Mouse (Mus musculus) heart, embryonic 14.5 days (tissue): Measurements from ENCODE around the gene Atp8b2. TPM values are rescaled to one million over a fixed set of nuclear protein-coding genes. Genes with fewer than 3 reads are reported as not detected.

Experiments
- ATAC-seq: fragments of 200-750 bp; cut with Nextera tagmentation; 2 replicates; pipeline ENCODE4 v1.8.0; 2017; ENCODE audit warnings: low read depth, moderate TSS enrichment; ENCODE audit not compliant: insufficient number of reproducible peaks, insufficient read depth, low FRiP score
- H3K27ac ChIP-seq, 2 experiments: fragments of 200-500 bp in 1 of 2; fragments of 300-500 bp in 1 of 2; sonication (generic) in 1 of 2; replicated peaks in 1 of 2; 2 replicates each; pipeline ENCODE4 v1.5.1; 2012 to 2014; ENCODE audit warnings: low read depth in 2 of 2, low read length in 2 of 2, control low read depth in 1 of 2, mild to moderate bottlenecking in 1 of 2, mixed read lengths in 1 of 2; ENCODE audit not compliant: control insufficient read depth in 1 of 2, insufficient read depth in 1 of 2
- H3K27me3 ChIP-seq: fragments of 300-500 bp; sonication (generic); 2 replicates; pipeline ENCODE4 v1.6.1; 2014; ENCODE audit warnings: mild to moderate bottlenecking, low read length, control low read depth; ENCODE audit not compliant: control insufficient read depth, insufficient read depth
- H3K36me3 ChIP-seq: fragments of 300-500 bp; sonication (generic); 2 replicates; pipeline ENCODE4 v1.6.1; 2014; ENCODE audit warnings: mild to moderate bottlenecking, control low read depth, low read length, mixed read lengths; ENCODE audit not compliant: control insufficient read depth, insufficient read depth
- H3K4me1 ChIP-seq, 2 experiments: fragments of 200-500 bp in 1 of 2; fragments of 300-500 bp in 1 of 2; sonication (generic) in 1 of 2; 2 replicates each; pipeline ENCODE4 v1.6.1; 2012 to 2014; ENCODE audit warnings: low read length in 2 of 2, control low read depth in 1 of 2, mixed read lengths in 1 of 2; ENCODE audit not compliant: control insufficient read depth in 2 of 2, insufficient read depth in 2 of 2
- H3K4me2 ChIP-seq: fragments of 300-500 bp; sonication (generic); 2 replicates; pipeline ENCODE4 v1.6.1; 2014; ENCODE audit warnings: mild to moderate bottlenecking, low read length
- H3K4me3 ChIP-seq, 2 experiments: fragments of 200-500 bp in 1 of 2; fragments of 300-500 bp in 1 of 2; sonication (generic) in 1 of 2; 2 replicates each; pipeline ENCODE4 v1.5.1; 2012 to 2014; ENCODE audit warnings: low read length in 2 of 2, mild to moderate bottlenecking in 2 of 2, control low read depth in 1 of 2, low read depth in 1 of 2, moderate library complexity in 1 of 2; ENCODE audit not compliant: control insufficient read depth in 1 of 2, insufficient read depth in 1 of 2
- H3K9ac ChIP-seq: fragments of 300-500 bp; sonication (generic); 2 replicates; pipeline ENCODE4 v1.6.1; 2014; ENCODE audit warnings: mild to moderate bottlenecking, low read length
- H3K9me3 ChIP-seq: fragments of 300-500 bp; sonication (generic); 2 replicates; pipeline ENCODE4 v1.6.1; 2016; ENCODE audit warnings: low read length, control low read depth; ENCODE audit not compliant: control insufficient read depth
- WGBS: fragments of 180-500 bp; shearing (Covaris S2); extraction: QIAGEN DNeasy Blood & Tissue Kit; methylation state at CpG from one replicate; pipeline ENCODE4 v1.1.7; 2014; 5-methylcytosine and 5-hydroxymethylcytosine counted together
- polyA plus RNA-seq: library from polyadenylated mRNA; unstranded; fragments of >200 nt; fragmentation: Nextera tagmentation; extraction: Ambion mirVana; gene quantifications from 2 replicates; pipeline ENCODE4 v1.2.1, GENCODE M21; 2014

The Atp8b2 gene
- polyA plus RNA-seq = 11.0 and 11.4 TPM in 2 replicates

- 0% methylated on average over 15 of the region's 35 CpGs for WGBS
- no peaks in the 10 kb centered on the region for H3K9me3 ChIP-seq
- peak within 1 kb of the TSS; percentile 94 to 96 for H3K4me3 ChIP-seq
- peaks cover 33 to 37% of the 10 kb centered on the region in 2 experiments for H3K4me1 ChIP-seq
- H3K9ac ChIP-seq = peak within 1 kb of the TSS; percentile 96
- ATAC-seq = peak; percentile 63
- no peaks in the 10 kb centered on the region for H3K27me3 ChIP-seq
- H3K4me2 ChIP-seq = peak within 1 kb of the TSS; percentile 89
- H3K36me3 ChIP-seq = peaks cover 14% of the 10 kb centered on the region
- peak within 1 kb of the TSS; percentile 97 to 99 for H3K27ac ChIP-seq
Observed at GRCm38 (mm10) chr3:89963221-89963763, at the start of gene Atp8b2. Gene Atp8b2, minus strand, starts transcription at chr3:89963508.

- Histone ChIP-seq H3K36me3 (peaks cover 99% of the 10 kb centered on the region), H3K4me3 (no peak overlapping the region), H3K9ac (no peak overlapping the region), H3K9me3 (no peaks in the 10 kb centered on the region), H3K27me3 (no peaks in the 10 kb centered on the region), H3K4me1 (no peaks in the 10 kb centered on the region), H3K4me2 (no peak overlapping the region), H3K27ac (no peak overlapping the region)
- WGBS = 65% methylated on average over 2 of the region's 2 CpGs
- ATAC-seq = no peak
Observed at GRCm38 (mm10) chr3:90010291-90010690, 47.0 kb upstream of the Atp8b2 start.

GRCm38 (mm10) chr3:90004091-90004796, 40.9 kb upstream of the Atp8b2 start:
- no peaks in the 10 kb centered on the region for H3K27me3 ChIP-seq
- WGBS = 80% methylated on average over 3 of the region's 3 CpGs
- no peak overlapping the region for H3K4me2 ChIP-seq
- H3K9me3 ChIP-seq = no peaks in the 10 kb centered on the region
- peaks cover 0 to 3% of the 10 kb centered on the region in 2 experiments; a peak in 1 of 4 replicates for H3K4me1 ChIP-seq
- ATAC-seq = no peak
- no peak overlapping the region for H3K9ac ChIP-seq
- H3K4me3 ChIP-seq = no peak overlapping the region
- peaks cover 97% of the 10 kb centered on the region for H3K36me3 ChIP-seq
- no peak overlapping the region for H3K27ac ChIP-seq

GRCm38 (mm10) chr3:89999830-90000229, 36.5 kb upstream of the Atp8b2 start:
- peaks cover 3 to 7% of the 10 kb centered on the region in 2 experiments; a peak in 1 of 4 replicates for H3K4me1 ChIP-seq
- H3K9ac ChIP-seq = no peak overlapping the region
- no peak overlapping the region for H3K4me3 ChIP-seq
- H3K9me3 ChIP-seq = no peaks in the 10 kb centered on the region
- H3K27ac ChIP-seq = no peak overlapping the region
- ATAC-seq = no peak
- peaks cover 68% of the 10 kb centered on the region for H3K36me3 ChIP-seq
- H3K4me2 ChIP-seq = no peak overlapping the region
- 80% methylated on average over 4 of the region's 4 CpGs for WGBS
- no peaks in the 10 kb centered on the region for H3K27me3 ChIP-seq

GRCm38 (mm10) chr3:89999090-89999489, 35.8 kb upstream of the Atp8b2 start:
- peak; percentile 19; the same call in 1 of the 2 replicates for ATAC-seq
- Histone ChIP-seq H3K4me1 (peaks cover 3 to 7% of the 10 kb centered on the region in 2 experiments; a peak in 1 of 4 replicates), H3K27me3 (no peaks in the 10 kb centered on the region), H3K27ac (peak overlapping the region; percentile 87 to 94), H3K4me3 (peak overlapping the region; percentile 64 to 86), H3K4me2 (peak overlapping the region; percentile 78), H3K36me3 (peaks cover 69% of the 10 kb centered on the region), H3K9me3 (no peaks in the 10 kb centered on the region), H3K9ac (peak overlapping the region; percentile 86)
- 19% methylated on average over 8 of the region's 8 CpGs for WGBS

- Histone ChIP-seq H3K4me3 (peak within 1 kb of the TSS; percentile 64 to 86), H3K36me3 (peaks cover 69% of the 10 kb centered on the region), H3K27me3 (no peaks in the 10 kb centered on the region), H3K27ac (peak within 1 kb of the TSS; percentile 87 to 94), H3K9me3 (no peaks in the 10 kb centered on the region), H3K4me2 (peak within 1 kb of the TSS; percentile 78), H3K9ac (peak within 1 kb of the TSS; percentile 86), H3K4me1 (peaks cover 3 to 7% of the 10 kb centered on the region in 2 experiments; a peak in 1 of 4 replicates)
- under 1% methylated on average over 26 of the region's 26 CpGs for WGBS
- peak; percentile 89 for ATAC-seq
Observed at GRCm38 (mm10) chr3:89998612-89999054, 35.3 kb upstream of the Atp8b2 start, which contains the start of gene Hax1. Gene Hax1, minus strand, starts transcription at chr3:89998780.

- peak; percentile 42 for ATAC-seq
Observed at GRCm38 (mm10) chr3:89997791-89998495, 34.6 kb upstream of the Atp8b2 start.

More at GRCm38 (mm10) chr3:89997791-89998495, 34.6 kb upstream of the Atp8b2 start:
- WGBS = 16% methylated on average over 20 of the region's 23 CpGs
- H3K9me3 ChIP-seq = no peaks in the 10 kb centered on the region
- H3K27me3 ChIP-seq = no peaks in the 10 kb centered on the region
- peak overlapping the region; percentile 78 for H3K4me2 ChIP-seq
- H3K27ac ChIP-seq = peak overlapping the region; percentile 58 to 87
- peak overlapping the region; percentile 86 for H3K9ac ChIP-seq
- H3K4me1 ChIP-seq = peaks cover 3 to 7% of the 10 kb centered on the region in 2 experiments; a peak in 1 of 4 replicates
- peaks cover 62% of the 10 kb centered on the region for H3K36me3 ChIP-seq
- H3K4me3 ChIP-seq = peak overlapping the region; percentile 64 to 86
